Mouse (Mus musculus) cortical plate, adult 2 months (tissue): ENCODE results near the gene Anks1b. TPM values are rescaled to one million over a fixed set of nuclear protein-coding genes. Genes with fewer than 3 reads are reported as not detected.

Source experiments
- H3K27ac ChIP-seq: fragments of 200-500 bp; 2 replicates; pipeline ENCODE4 v1.5.1; 2012; ENCODE audit warnings: low read length, control low read depth, inconsistent platforms; ENCODE audit not compliant: insufficient read depth
- H3K4me1 ChIP-seq: fragments of 200-500 bp; 2 replicates; pipeline ENCODE4 v1.6.1; 2011; ENCODE audit warnings: low read length; ENCODE audit not compliant: control insufficient read depth, insufficient read depth
- H3K4me3 ChIP-seq: fragments of 200-500 bp; 2 replicates; pipeline ENCODE4 v1.5.1; 2011; ENCODE audit warnings: mild to moderate bottlenecking, low read length, control low read depth; ENCODE audit not compliant: insufficient read depth
- CTCF ChIP-seq: fragments of 200-500 bp; IDR thresholded peaks from 2 replicates; pipeline ENCODE4 v1.5.1; 2011; ENCODE audit warnings: mild to moderate bottlenecking, control low read depth, low read length; ENCODE audit not compliant: insufficient read depth; ENCODE audit errors: extremely low read depth
- POLR2A ChIP-seq: fragments of 200-500 bp; IDR thresholded peaks from 2 replicates; pipeline ENCODE4 v1.6.1; 2011; ENCODE audit warnings: mild to moderate bottlenecking, low read length, control low read depth; ENCODE audit not compliant: insufficient read depth; ENCODE audit errors: extremely low read depth
- polyA plus RNA-seq: library from polyadenylated mRNA; depleted of rRNA; stranded (reverse); fragments of >200 nt; gene quantifications from 2 replicates; pipeline ENCODE4 v1.2.3, GENCODE M21; 2012

The Anks1b gene
- polyA plus RNA-seq, 1 experiment, result 238 TPM

- TF ChIP-seq CTCF (no peak), POLR2A (no peak)
- Histone ChIP-seq H3K27ac (no peak overlapping the region), H3K4me3 (no peak overlapping the region), H3K4me1 (peaks cover 4% of the 10 kb centered on the region)
Observed at GRCm38 (mm10) chr10:90818246-90818937, 945.1 kb downstream of the Anks1b start.

GRCm38 (mm10) chr10:90823438-90823837 lies 950.1 kb downstream of the Anks1b start:
- no peak overlapping the region for H3K27ac ChIP-seq
- TF ChIP-seq CTCF (no peak), POLR2A (no peak)

GRCm38 (mm10) chr10:90824692-90825091 lies 951.4 kb downstream of the Anks1b start:
- Histone ChIP-seq H3K4me1 (peaks cover 4% of the 10 kb centered on the region), H3K4me3 (no peak overlapping the region), H3K27ac (no peak overlapping the region)
- TF ChIP-seq POLR2A (no peak), CTCF (no peak)

More at GRCm38 (mm10) chr10:90823438-90823837, 950.1 kb downstream of the Anks1b start:
- no peak overlapping the region for H3K4me3 ChIP-seq
- H3K4me1 ChIP-seq, result peaks cover 4% of the 10 kb centered on the region

- no peak for TF ChIP-seq CTCF
- Histone ChIP-seq H3K4me1 (peaks cover 4% of the 10 kb centered on the region), H3K27ac (no peak overlapping the region), H3K4me3 (no peak overlapping the region)
Observed at GRCm38 (mm10) chr10:90826939-90827338, 953.6 kb downstream of the Anks1b start.

GRCm38 (mm10) chr10:90828581-90829393 lies 955.5 kb downstream of the Anks1b start:
- H3K27ac ChIP-seq, result peak overlapping the region; percentile 94
- H3K4me3 ChIP-seq, result peak overlapping the region; percentile 99
- peaks cover 1% of the 10 kb centered on the region; the same call in 1 of the 2 replicates for H3K4me1 ChIP-seq
- TF ChIP-seq CTCF, result no peak
- TF ChIP-seq POLR2A, result no peak

GRCm38 (mm10) chr10:90829394-90830267 lies 956.3 kb downstream of the Anks1b start:
- Histone ChIP-seq H3K27ac (peak overlapping the region; percentile 96), H3K4me1 (peaks cover 5% of the 10 kb centered on the region; the same call in 1 of the 2 replicates), H3K4me3 (peak overlapping the region; percentile 99)
- TF ChIP-seq CTCF, result no peak
- no peak for TF ChIP-seq POLR2A

GRCm38 (mm10) chr10:90830268-90830585 lies 956.9 kb downstream of the Anks1b start:
- no peak for TF ChIP-seq CTCF
- TF ChIP-seq POLR2A, result no peak
- peak overlapping the region; percentile 92 for H3K27ac ChIP-seq
- H3K4me3 ChIP-seq, result peak overlapping the region; percentile 99
- H3K4me1 ChIP-seq, result peaks cover 5% of the 10 kb centered on the region; the same call in 1 of the 2 replicates

GRCm38 (mm10) chr10:90830591-90831287 lies 957.4 kb downstream of the Anks1b start:
- no peak for TF ChIP-seq CTCF
- TF ChIP-seq POLR2A, result peak; percentile 40; the same call in 1 of the 2 replicates

GRCm38 (mm10) chr10:90831288-90831626 lies 957.9 kb downstream of the Anks1b start:
- Histone ChIP-seq H3K4me1 (peaks cover 5% of the 10 kb centered on the region; the same call in 1 of the 2 replicates), H3K4me3 (peak overlapping the region; percentile 99), H3K27ac (peak overlapping the region; percentile 92)
- TF ChIP-seq CTCF, result no peak
- no peak for TF ChIP-seq POLR2A

More at GRCm38 (mm10) chr10:90830591-90831287, 957.4 kb downstream of the Anks1b start:
- Histone ChIP-seq H3K4me1 (peaks cover 5% of the 10 kb centered on the region; the same call in 1 of the 2 replicates), H3K4me3 (peak overlapping the region; percentile 99), H3K27ac (peak overlapping the region; percentile 92)
